Mouse (Mus musculus) midbrain, embryonic 12.5 days (tissue): ENCODE data around the gene Arap2. TPM values are rescaled to one million over a fixed set of nuclear protein-coding genes. Genes with fewer than 3 reads are reported as not detected.

Source experiments
- ATAC-seq: fragments of 200-750 bp; cut with Nextera tagmentation; 2 replicates; pipeline ENCODE4 v1.8.0; 2017; ENCODE audit warnings: low read depth, moderate TSS enrichment, moderate library complexity; ENCODE audit not compliant: low FRiP score
- H3K27ac ChIP-seq: fragments of 300-500 bp; sonication (generic); replicated peaks from 2 replicates; pipeline ENCODE4 v1.5.1; 2016; ENCODE audit warnings: mild to moderate bottlenecking
- H3K27me3 ChIP-seq: fragments of 300-500 bp; sonication (generic); 2 replicates; pipeline ENCODE4 v1.6.1; 2016; ENCODE audit warnings: mild to moderate bottlenecking
- H3K36me3 ChIP-seq: fragments of 300-500 bp; sonication (generic); 2 replicates; pipeline ENCODE4 v1.6.1; 2016
- H3K4me1 ChIP-seq: fragments of 300-500 bp; sonication (generic); 2 replicates; pipeline ENCODE4 v1.6.1; 2016
- H3K4me2 ChIP-seq: fragments of 300-500 bp; sonication (generic); replicated peaks from 2 replicates; pipeline ENCODE4 v1.6.1; 2016; ENCODE audit warnings: mild to moderate bottlenecking, moderate library complexity
- H3K4me3 ChIP-seq: fragments of 300-500 bp; sonication (generic); 2 replicates; pipeline ENCODE4 v1.5.1; 2016; ENCODE audit warnings: mild to moderate bottlenecking
- H3K9ac ChIP-seq: fragments of 300-500 bp; sonication (generic); replicated peaks from 2 replicates; pipeline ENCODE4 v1.6.1; 2016; ENCODE audit warnings: mild to moderate bottlenecking, moderate library complexity
- H3K9me3 ChIP-seq: fragments of 300-500 bp; sonication (generic); 2 replicates; pipeline ENCODE4 v1.6.1; 2016; ENCODE audit warnings: mild to moderate bottlenecking
- WGBS: fragments of 180-500 bp; shearing (Covaris S2); methylation state at CpG from one replicate; pipeline ENCODE4 v1.1.7; 2016; 5-methylcytosine and 5-hydroxymethylcytosine counted together
- polyA plus RNA-seq: library from polyadenylated mRNA; unstranded; fragments of >200 nt; fragmentation: Nextera tagmentation; extraction: Ambion mirVana; gene quantifications from 2 replicates; pipeline ENCODE4 v1.2.1, GENCODE M21; 2016

Arap2 gene
- polyA plus RNA-seq, 1 experiment from 2014 or later = 1.1 TPM

DNA sequence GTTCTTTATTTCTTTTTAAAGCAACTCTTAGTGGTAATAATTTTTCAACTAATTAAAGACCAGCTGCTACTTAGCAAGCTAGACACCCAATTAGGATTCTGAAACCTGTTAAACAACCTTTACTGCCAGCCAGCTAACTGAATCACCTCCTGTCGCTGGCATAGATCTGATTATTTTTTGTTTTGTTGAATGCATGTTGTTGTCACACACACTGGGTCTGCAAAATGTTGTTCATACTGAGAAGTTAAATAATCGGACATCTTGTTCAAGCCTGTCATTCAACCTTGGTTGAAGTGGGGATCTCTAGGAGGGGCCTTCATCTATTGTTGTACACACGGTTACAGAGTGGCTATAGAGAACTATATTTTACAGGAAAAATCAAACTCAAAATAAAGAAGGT lies 184.3 kb downstream of the Arap2 start:
- ATAC-seq = no peak
- no peaks in the 10 kb centered on the region for H3K27me3 ChIP-seq
- 74% methylated on average over 3 of the region's 3 CpGs for WGBS
- no peak overlapping the region for H3K4me2 ChIP-seq
- no peak overlapping the region for H3K4me3 ChIP-seq
- 0 out of 2 replicates have a peak, but pooled peaks cover 3% of the 10 kb centered on the region for H3K4me1 ChIP-seq
- no peaks in the 10 kb centered on the region for H3K36me3 ChIP-seq
- no peak overlapping the region for H3K9ac ChIP-seq
- no peaks in the 10 kb centered on the region for H3K9me3 ChIP-seq
- no peak overlapping the region for H3K27ac ChIP-seq

DNA sequence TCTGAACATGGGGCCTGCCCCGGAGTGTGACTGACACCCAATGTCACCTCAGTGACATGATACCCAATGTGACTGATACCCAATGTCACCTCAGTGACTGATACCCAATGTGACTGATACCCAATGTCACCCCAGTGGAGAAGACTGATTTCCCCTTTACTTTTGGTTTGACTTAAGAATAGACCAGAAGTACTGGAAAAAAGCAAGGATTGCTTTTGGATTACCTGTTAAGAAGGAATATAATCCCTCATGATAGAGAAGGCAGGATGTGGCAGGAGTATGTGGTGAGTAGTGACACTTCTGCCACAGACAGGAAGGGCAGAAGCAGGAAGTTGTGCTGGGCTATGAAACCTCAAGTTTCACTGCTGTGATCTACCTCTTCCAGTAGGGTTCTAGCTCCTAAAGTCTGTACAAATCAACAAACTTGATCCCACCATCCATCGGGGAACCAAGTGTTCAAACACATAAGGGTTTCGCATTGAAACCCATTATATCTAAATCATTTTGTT lies 191.6 kb downstream of the Arap2 start:
- no peaks in the 10 kb centered on the region for H3K36me3 ChIP-seq
- H3K27ac ChIP-seq = no peak overlapping the region
- H3K4me3 ChIP-seq = no peak overlapping the region
- no peak overlapping the region for H3K4me2 ChIP-seq
- no peak for ATAC-seq
- 94% methylated on average over 3 of the region's 3 CpGs for WGBS
- no peak overlapping the region for H3K9ac ChIP-seq
- no peaks in the 10 kb centered on the region for H3K9me3 ChIP-seq
- no peaks in the 10 kb centered on the region for H3K27me3 ChIP-seq
- no peaks in the 10 kb centered on the region for H3K4me1 ChIP-seq

Other genes starting within 250 kb of the Arap2 start
- gene Dthd1, start 47.7 kb upstream of the Arap2 start, polyA plus RNA-seq = not detected in 2 replicates